Mouse (Mus musculus) left cerebral cortex, adult 18-20 months (tissue): Measurements from ENCODE around the gene Gdf2. TPM values are rescaled to one million over a fixed set of nuclear protein-coding genes. Genes with fewer than 3 reads are reported as not detected.
A peak's percentile ranks its signal among the peaks of the same experiment; 100 is the strongest.

Source experiments
- DNase-seq, 2 experiments: peaks; one replicate each; pipeline ENCODE4 v3.0.0; 2021 to 2022; ENCODE audit warnings: low spot score in 2 of 2, mixed read lengths in 1 of 2
- long read RNA-seq, 2 experiments: library from polyadenylated mRNA; stranded (forward); transcript quantifications; one replicate each; pipeline ENCODE4 v2.0.0; 2021
- total RNA-seq, 2 experiments: library from RNA; stranded (reverse); gene quantifications; 2 replicates each; pipeline ENCODE4 v1.2.3; 2021

Gene Gdf2
- total RNA-seq: not detected
- long read RNA-seq, experiment 1: 0 reads
- long read RNA-seq, experiment 2: 0 reads

- DNase-seq: no peak
These were observed at the start of gene Gdf2 for GRCm38 (mm10) chr14:33940739-33941138. Gene Gdf2 (plus strand): TSS chr14:33941039.

GRCm38 (mm10) chr14:33891507-33891906 is 49.3 kb upstream of the Gdf2 start:
- no peak for DNase-seq

- DNase-seq: peak; percentile 15 to 16
These were observed 45.1 kb upstream of the Gdf2 start for GRCm38 (mm10) chr14:33895777-33896176.

GRCm38 (mm10) chr14:33896628-33897300 is 44.1 kb upstream of the Gdf2 start:
- no peak for DNase-seq

DNA sequence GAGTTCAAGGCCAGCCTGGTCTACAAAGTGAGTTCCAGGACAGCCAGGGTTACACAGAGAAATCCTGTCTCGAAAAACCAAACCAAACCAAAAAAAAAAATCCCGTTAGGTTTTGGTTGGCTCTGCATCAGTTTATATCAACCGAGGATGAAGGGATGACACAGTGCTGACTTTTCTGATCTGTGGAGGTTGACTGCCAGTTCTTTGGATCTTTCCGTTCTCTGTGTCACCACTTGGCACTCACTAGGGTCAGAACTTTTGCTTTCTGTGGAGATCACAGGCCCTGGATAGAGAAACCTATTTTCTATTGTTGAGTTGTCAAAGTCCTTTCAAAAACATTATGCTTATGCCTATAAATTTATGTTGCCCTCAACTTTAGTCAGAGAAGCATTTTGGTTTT is 38.1 kb upstream of the Gdf2 start:
- no peak for DNase-seq

- no peak for DNase-seq
These were observed 37.6 kb upstream of the Gdf2 start for GRCm38 (mm10) chr14:33903199-33903598.

- no peak for DNase-seq
These were observed 36.0 kb upstream of the Gdf2 start for GRCm38 (mm10) chr14:33904851-33905250.

GRCm38 (mm10) chr14:33913727-33914126 is 27.1 kb upstream of the Gdf2 start:
- DNase-seq: peak; percentile 47 to 60

GRCm38 (mm10) chr14:33914206-33914605 is 26.6 kb upstream of the Gdf2 start:
- DNase-seq: no peak

DNA sequence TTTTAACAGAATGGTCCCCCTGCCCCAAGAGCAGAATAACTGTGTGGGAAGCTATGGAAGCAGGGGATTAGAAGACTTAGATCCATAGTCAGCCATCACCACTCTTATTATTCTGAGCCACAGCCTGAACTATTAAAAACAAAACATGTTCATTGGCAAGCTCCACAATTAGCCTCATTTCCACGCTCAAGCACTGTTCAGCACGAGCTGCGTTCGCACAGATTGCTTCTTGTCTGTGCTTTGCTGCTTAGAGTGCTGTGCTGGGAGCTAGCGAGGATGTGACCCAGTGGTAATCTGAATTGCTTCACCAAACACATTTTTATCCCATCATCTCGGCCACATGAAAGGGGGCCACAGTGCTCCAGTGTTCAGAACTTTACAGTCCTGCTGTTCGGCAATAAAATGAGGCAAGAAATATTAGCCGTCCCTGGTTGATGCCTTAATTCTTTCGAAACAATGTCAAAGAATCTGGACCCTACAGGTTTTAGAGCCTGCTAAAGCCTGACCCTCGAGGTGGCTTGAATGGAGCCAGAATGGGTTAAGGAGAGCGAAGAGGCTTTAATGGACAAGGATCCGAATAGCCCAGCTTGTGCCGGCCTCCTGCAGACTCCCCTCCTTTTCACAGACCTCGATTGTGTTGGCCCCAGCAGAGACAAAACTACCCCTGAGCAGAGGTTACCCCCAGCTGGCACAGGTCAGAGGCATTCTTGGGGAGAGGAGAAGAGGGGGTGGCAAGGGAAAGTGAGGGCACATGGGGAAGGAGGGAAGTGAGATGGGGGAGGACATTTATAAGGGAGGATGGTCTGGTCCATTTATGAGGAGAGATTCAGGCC is 19.9 kb upstream of the Gdf2 start:
- no peak for DNase-seq

DNA sequence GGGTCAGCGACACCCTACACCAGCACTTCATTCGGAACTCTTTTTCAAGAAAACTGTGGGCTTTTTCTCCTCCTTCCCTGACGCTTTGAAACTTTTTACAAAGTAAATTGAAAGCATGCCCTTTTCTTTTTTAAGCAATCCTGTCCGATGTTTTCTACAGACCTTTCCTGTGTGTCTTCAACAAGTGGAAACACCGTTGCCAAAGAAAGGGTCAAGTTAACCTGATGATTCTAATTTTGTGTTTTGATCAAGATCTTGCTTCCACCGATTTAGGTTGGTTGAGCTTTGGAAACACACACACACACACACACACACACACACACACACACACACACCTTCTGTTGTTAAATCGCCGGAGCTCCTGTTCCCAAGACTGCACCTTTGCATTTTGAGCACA is 18.1 kb upstream of the Gdf2 start:
- DNase-seq: no peak

DNA sequence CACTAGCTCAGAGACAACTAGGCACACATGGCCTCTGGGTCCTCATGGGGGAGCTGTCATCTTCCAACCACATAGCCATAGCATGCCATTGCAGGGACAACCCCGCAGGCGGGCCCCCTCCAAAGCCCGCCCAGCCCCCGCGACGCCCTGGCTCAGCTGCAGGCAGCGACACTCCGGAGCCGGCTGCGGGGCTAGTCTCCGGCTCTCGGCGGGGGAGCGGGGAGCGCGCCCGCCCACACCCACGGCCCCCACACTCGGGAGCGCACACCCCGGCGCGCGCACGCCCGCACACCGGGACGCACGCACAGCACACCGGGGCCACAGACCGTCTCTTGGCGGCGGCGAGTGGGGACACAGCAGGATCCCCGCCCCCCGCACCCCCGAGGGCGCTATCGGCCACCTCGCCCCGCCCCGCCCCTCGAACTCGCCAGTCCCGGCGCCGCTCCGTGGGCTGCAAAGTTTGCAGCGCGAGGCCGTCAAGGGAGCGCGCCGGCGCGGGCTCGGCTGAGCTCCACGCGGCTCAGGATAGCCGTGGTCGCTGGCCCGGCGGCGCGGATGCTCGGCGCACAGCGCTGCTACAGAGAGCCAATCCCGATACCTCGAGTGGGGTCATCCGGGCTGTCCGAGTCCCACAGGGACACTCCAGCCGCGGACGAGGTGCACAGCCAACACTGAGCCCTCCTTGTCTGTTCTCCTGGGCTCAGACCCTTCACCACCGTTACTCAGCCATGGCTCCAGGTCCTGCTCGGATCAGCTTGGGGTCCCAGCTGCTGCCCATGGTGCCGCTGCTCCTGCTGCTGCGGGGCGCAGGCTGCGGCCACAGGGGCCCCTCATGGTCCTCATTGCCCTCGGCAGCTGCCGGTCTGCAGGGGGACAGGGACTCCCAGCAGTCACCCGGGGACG is 17.4 kb upstream of the Gdf2 start, which contains the start of gene Gdf10:
Gene Gdf10, plus strand, starts transcription at position 420 of the 903 bp plus-strand sequence.
- peak; percentile 29 to 49 for DNase-seq

- no peak for DNase-seq
These were observed 9.0 kb upstream of the Gdf2 start for GRCm38 (mm10) chr14:33931853-33932252.

DNA sequence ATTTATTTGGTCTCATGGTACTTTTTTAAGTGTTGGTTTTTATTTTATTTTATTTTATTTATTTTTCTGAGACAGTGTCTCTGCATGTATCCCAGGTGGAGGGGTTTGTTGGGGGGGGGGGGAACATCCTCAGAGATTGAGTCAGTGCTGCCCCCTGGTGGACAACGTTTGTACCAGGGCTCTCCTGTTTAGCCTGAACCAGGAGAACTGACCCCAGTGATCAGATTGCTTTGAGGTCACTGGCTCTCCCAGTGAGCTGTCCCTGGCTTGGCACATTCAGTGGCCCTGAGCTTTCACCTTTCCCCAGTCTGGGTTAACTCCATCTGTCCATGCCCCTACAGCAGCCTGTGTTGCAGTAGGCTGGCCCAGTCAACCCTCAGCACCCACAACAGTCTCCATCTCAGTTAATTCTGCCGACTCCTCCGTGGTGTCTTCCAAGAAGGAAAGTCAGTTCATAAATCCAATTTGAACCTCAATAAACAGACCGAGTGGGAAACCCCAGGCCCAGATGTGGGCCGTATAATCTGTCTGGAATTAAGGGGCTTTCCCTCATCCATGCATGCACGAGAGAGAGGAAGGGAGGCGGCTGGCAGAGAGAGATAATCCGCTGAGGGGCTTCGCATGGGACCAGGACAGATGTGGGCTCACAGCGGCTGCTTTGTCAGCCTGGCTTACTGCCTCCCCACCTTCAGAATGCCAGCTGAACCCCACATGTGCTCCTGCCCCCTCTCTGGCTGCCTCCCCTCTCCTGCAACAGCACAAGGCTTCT is 7.7 kb upstream of the Gdf2 start:
- DNase-seq: peak; percentile 63 to 81

DNA sequence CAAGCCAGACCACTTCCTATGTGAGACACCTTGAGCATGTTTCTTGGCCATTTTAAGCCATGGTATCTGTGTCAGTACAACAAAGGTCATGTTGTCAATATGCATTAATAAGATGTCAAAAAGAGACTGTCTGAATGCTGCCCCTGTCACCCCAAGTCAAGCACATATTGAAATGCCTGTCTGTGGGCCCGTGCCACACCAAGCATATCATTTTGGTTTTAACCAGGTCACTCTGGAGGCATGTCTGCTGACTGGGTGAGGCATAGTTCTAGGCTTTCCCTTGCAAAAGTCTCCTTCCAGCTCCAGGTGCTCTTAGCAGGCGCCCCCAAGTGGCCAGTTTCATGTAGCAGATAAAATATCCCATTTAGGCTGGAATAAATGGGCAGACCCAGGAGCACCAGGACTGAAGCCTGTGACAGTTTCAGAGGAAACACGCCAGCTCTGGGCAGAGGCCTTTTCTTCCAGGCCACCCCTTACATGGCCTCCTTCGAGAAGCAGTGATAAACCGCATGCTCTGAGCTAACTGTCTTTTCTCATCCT is 7.0 kb upstream of the Gdf2 start:
- DNase-seq: peak; percentile 59 to 72

- peak; percentile 76 to 83 for DNase-seq
These were observed 1.7 kb upstream of the Gdf2 start for GRCm38 (mm10) chr14:33939117-33939516.

DNA sequence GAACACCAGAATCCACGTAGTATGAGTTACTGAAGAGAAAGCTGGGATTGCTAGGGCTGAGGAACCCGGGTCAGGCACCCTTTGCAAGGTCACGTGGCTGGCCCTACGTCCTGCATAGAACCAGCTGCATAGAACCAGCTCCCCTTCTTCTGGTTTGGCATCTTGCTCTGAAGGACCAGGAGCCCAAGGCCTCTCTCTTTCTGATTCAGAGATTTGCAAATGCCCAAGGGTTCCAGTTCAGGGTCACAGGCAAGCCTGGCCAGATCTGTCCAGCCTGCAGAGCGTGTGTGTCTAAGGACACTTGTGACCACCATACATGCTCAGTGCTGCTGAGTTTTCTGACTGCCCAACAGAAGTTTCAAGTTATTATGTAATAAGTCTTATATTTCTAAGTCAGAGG is 1.4 kb downstream of the Gdf2 start:
- no peak for DNase-seq

DNA sequence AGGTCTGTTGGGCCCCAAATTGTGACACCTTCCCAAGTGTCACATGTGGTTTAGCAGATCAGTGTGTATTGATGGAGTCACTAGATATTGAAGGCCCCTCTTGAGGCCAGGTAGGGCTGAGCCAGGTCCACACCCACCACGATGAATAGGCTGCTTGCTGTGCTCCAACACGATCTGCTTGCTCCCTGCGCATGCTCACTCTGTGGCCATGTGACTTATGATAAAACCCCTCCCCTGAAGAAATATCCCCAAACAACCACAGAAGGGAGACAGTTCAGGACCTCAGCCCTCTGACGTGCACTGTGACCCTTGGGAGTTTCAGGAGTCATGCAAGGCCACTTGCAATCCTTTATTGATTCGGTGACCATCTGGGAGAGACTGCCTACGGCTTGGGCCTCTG is 5.3 kb downstream of the Gdf2 start:
- DNase-seq: no peak

GRCm38 (mm10) chr14:33952233-33952981 is 11.6 kb downstream of the Gdf2 start:
- no peak for DNase-seq

DNA sequence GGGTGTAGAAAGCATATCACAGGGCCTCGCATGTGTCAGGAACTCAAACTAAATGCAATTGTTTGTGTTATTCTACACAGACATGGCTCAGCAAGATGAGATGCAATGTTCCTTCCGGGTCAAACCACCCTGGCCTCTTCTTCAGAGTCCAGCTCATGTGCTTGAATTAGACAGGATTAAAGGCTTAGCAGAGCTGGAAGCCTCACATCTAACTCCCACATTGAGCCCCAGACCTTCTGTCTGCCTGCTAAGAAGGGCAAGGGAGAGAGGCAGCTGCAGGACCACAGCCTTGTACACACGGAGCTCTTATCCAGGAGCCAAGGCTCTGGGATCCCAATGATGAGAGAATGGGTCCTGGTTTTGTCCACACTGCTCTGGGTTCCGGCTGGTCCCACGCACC is 12.9 kb downstream of the Gdf2 start, which contains the start of gene Rbp3:
Gene Rbp3, plus strand, starts transcription at position 243 of the 400 bp plus-strand sequence.
- DNase-seq: no peak
